Mouse (Mus musculus) urinary bladder, postnatal 10 days (tissue): ENCODE measurements around the gene Ntng1.
"Not testable (repeated sequence)": the region's sequence is repeated elsewhere in the genome, so short reads cannot be mapped to it uniquely, and the experiment has no call there.

Experiments
- DNase-seq: peaks from one replicate; pipeline ENCODE4 v3.0.0; 2022; ENCODE audit warnings: low spot score

Gene Ntng1

GRCm38 (mm10) chr3:109781917-109782288 lies 361.9 kb downstream of the Ntng1 start:
- DNase-seq, result no peak

DNA sequence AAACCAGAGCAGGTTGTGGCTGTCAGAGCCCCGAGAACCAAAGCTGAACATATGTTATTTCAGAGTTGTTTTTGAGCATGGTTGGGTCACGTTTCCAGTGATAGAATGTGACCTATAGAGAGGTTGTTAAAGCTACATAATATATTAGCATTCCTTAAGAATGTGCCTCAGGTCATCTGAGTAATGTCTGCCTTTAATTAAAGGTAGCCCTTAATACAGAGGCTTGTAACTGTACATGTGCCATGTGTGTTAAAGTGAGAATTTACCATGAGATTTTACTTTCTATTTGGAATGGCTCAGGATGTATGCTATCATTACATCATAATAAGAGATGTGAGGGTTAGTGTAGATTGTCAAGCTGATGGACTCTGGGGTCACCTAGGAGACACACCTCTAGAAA lies 368.6 kb downstream of the Ntng1 start:
- no peak for DNase-seq

- no peak for DNase-seq
Observed at GRCm38 (mm10) chr3:109772120-109772519, 371.7 kb downstream of the Ntng1 start.

- no peak for DNase-seq
Observed at GRCm38 (mm10) chr3:109766939-109767338, 376.9 kb downstream of the Ntng1 start.

- no peak for DNase-seq
Observed at GRCm38 (mm10) chr3:109765608-109766007, 378.2 kb downstream of the Ntng1 start.

DNA sequence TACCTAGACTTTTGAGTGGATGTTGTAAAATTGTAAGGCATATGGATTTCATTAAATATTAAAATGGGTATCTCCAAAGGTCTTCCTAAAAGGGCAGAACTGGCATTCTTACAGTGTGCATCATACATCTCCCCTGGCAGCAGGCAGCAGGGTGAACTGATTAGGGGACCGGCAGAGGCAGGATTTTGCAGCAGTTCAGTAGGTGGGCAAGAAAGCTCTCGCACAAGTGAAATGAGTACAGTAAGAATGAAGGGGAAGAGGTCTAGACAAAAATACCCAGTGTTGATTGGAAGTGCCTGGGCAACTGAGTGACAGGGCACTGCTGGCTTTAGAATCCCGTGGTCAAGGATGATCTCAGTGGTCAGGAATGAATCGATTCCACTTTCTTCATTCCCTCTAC lies 378.7 kb downstream of the Ntng1 start:
- DNase-seq, result no peak

GRCm38 (mm10) chr3:109756426-109756825 lies 387.4 kb downstream of the Ntng1 start:
- DNase-seq, result no peak

DNA sequence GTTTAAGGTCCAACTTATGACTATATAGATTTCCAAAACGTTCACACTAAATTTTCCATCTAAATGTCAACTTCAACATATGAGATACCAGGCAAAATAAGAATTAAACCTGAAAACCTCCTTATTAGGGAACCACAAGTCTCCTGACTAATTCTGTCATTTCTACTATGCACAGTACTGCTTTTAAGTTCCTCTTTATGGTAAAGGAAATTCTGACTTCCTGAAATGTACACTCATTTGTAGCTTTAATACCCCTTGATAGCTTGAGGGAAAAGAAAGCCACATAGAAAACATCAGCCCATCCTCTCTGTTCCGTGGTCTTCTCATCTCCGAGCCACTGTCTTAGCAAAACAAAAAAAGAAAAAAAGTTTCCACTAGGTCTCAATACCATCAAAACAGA lies 396.2 kb downstream of the Ntng1 start:
- not testable (repeated sequence) for DNase-seq

DNA sequence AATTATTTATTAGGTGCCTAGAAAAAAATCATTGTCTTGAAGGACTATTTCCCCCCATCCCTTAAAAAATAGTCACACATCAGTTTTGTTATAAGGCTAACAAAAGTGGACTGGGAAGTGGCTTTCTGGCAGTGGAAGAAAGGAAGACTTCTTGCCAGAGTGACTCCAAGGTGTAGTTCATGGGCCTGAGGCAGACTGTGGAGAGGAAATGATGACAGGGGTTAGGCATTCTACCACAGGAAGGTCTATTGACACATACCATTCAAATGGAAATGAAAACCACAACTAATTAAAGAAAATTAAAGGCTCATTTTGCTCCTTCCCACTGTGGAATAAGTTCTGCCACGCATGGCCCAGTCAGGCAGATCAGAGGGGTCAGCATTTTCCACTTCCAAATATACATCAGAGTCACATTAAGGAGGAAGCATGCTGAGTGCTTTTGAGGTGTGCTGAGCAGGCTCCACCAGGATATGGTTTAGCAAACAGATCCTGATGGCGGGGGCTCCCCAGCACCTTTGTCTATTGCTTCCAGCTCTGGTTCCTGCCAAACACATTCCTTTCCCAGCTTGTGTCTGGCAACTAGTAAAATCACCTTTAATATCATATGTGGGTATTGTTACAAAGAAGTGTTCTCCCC lies 403.2 kb downstream of the Ntng1 start:
- DNase-seq, result no peak

DNA sequence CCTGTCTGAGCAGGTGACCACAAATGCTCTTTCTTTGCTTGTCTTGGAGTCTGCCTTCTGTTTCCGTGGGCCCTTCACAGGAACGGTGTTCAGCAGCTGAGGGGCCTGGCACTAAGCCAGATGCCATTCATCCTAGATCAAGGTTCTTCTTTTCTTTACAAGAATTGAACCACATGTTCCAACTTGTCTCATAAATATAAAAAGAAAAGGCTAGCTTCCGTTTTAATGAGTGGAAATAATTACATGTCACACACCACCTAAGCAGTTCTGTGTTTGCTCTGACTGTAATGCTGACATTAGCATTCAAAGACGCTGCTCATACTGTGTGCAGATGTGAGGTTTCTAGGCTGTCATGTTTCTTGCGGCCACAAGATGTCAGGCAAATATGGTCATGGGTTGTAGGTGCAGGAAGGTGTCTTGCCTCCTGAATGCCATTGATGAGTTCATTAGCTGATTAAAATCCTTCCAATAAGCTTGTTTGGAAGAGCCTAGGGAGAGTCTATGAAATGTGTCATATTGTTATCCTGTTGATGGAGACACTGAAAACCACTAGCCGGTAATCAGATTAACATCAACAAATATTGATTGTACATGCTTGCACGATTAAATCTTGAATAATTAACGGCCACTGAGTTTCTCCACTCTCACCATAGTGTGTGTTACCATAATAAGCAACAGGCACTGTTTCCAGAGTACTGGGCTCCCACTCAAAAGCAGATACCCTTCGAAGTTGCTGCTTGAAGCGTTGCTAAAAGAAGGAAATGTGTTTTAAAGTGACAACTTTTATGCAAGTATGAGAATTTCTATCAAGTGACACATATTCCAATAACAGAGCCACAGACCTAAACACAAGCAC lies 411.3 kb downstream of the Ntng1 start:
- DNase-seq, result no peak

DNA sequence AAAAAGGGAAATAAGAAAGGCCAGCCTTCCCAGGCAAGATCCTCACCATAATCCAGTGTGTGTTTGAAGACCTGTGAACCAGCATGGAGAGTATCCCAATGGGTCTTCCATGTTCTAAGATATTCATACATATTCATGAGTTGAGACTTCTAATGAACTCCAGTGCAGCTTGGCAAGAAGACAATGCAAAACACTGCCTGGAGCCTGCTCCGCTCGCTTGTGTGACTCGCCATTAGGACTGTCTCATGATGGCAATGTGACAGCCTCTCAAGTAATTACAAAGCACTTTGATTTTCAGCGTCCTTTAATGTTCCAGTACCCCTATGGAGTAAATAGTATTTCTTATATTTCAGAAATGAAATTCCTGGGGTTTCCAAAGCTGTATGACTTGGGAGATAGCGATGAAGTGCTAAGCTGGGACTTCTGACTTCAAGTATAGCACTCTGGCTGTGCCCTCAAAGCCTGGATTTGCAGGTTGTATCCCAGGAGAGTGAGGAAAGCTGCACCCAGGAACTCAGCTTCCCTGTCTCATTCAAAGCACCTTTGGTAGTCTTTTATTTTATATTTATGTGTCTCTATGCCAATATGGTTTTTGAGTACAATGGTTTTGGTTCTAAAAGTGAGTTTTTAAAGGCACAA lies 412.1 kb downstream of the Ntng1 start:
- no peak for DNase-seq
